In genomic region chr9:101002841-101003240, GRCm38 (mm10) we compare ENCODE assay signal across 25 mouse cellular contexts.
"Had no signal": no experiment of that assay in that cellular context is flagged by ENCODE, and none has a peak within 500 bp of the region (broad histone marks: within the 10 kb centered on the region; RNA-seq: fewer than 3 reads in every experiment).

No protein-coding gene starts in this region.

- H3K4me2 ChIP-seq: embryonic facial prominence, embryonic 12.5 days; embryonic facial prominence, embryonic 13.5 days; embryonic facial prominence, embryonic 15.5 days; forebrain, embryonic 12.5 days; forebrain, embryonic 13.5 days; forebrain, embryonic 15.5 days had no signal

- H3K27ac ChIP-seq: embryonic facial prominence, embryonic 10.5 days; embryonic facial prominence, embryonic 12.5 days; embryonic facial prominence, embryonic 13.5 days; embryonic facial prominence, embryonic 15.5 days; forebrain, embryonic 10.5 days; forebrain, embryonic 12.5 days; forebrain, embryonic 13.5 days; forebrain, embryonic 15.5 days; gastrocnemius, adult 2 months; heart, adult 2 months; heart, embryonic 10.5 days had no signal

- DNase-seq: cerebellum, postnatal 14 days; cerebellum, postnatal 25 days; cerebellum, postnatal 36 days; embryo, embryonic 11 days; forebrain, postnatal 0 days; gastrocnemius, adult 2 months; gastrocnemius, postnatal 10 days; gastrocnemius, postnatal 14 days; gastrocnemius, postnatal 25 days; gastrocnemius, postnatal 36 days; heart, adult 11 months; heart, adult 18-20 months; heart, adult 2 months had no signal

- H3K9me3 ChIP-seq: embryonic facial prominence, embryonic 12.5 days; embryonic facial prominence, embryonic 15.5 days; forebrain, embryonic 12.5 days; forebrain, embryonic 13.5 days; forebrain, embryonic 15.5 days had no signal

- ATAC-seq: forebrain, embryonic 13.5 days; forebrain, embryonic 14.5 days; forebrain, embryonic 15.5 days; forebrain, embryonic 16.5 days; forebrain, postnatal 0 days had no signal

- H3K4me1 ChIP-seq: embryonic facial prominence, embryonic 10.5 days; embryonic facial prominence, embryonic 12.5 days; forebrain, embryonic 10.5 days; forebrain, embryonic 12.5 days; forebrain, embryonic 13.5 days; forebrain, embryonic 15.5 days; heart, embryonic 10.5 days had no signal

- H3K4me3 ChIP-seq: embryonic facial prominence, embryonic 10.5 days; embryonic facial prominence, embryonic 12.5 days; embryonic facial prominence, embryonic 13.5 days; embryonic facial prominence, embryonic 15.5 days; erythroblast, embryonic 14.5 days; forebrain, embryonic 10.5 days; forebrain, embryonic 12.5 days; forebrain, embryonic 13.5 days; forebrain, embryonic 15.5 days; gastrocnemius, adult 2 months; heart, adult 2 months; heart, embryonic 10.5 days had no signal

- H3K27me3 ChIP-seq: embryonic facial prominence, embryonic 12.5 days; embryonic facial prominence, embryonic 13.5 days; embryonic facial prominence, embryonic 15.5 days; forebrain, embryonic 12.5 days; forebrain, embryonic 13.5 days; forebrain, embryonic 15.5 days had no signal

- H3K9ac ChIP-seq: embryonic facial prominence, embryonic 12.5 days; embryonic facial prominence, embryonic 13.5 days; embryonic facial prominence, embryonic 15.5 days; forebrain, embryonic 12.5 days; forebrain, embryonic 13.5 days; forebrain, embryonic 15.5 days; forebrain, postnatal 0 days had no signal
